Mouse (Mus musculus): ENCODE results near the gene St6gal1.

GRCm38 (mm10) chr16:23374938-23375337 is 150.4 kb downstream of the St6gal1 start:
- TF ChIP-seq CTCF (IDR thresholded peaks at IDR 0.05; ENCODE audit: low read depth) (no peak), EP300 (IDR thresholded peaks at IDR 0.05; ENCODE audit: low read depth) (no peak)
